Mouse (Mus musculus) NIH3T3 (cell line): ENCODE measurements around the gene Mup4.
"Not testable (repeated sequence)": the region's sequence is repeated elsewhere in the genome, so short reads cannot be mapped to it uniquely, and the experiment has no call there.

Source experiments
- DNase-seq: peaks from one replicate; pipeline ENCODE4 v3.0.0-alpha.2; 2012; ENCODE audit warnings: low read depth

The Mup4 gene

DNA sequence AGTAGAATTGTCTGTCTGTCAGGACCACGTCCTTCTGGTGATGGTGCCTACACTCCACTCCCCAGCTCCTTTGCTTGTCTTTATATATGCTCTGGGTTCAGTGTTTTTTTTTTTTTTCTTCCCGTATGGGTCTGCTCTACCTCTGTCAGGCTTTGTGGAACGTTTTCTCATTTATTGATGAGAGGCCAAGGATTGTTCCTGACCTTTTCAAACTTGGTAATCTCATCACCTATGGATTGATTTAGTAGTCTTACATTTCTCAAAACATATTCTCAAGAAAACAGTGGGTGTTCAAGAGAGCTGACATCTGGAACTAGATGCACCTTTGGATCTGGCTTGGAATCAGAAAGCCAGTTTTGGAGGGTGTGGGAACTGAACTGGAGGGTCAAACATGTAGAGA is at the start of gene Mup4:
Gene Mup4, minus strand, starts transcription at position 101 of the 400 bp plus-strand sequence.
- DNase-seq: no peak

DNA sequence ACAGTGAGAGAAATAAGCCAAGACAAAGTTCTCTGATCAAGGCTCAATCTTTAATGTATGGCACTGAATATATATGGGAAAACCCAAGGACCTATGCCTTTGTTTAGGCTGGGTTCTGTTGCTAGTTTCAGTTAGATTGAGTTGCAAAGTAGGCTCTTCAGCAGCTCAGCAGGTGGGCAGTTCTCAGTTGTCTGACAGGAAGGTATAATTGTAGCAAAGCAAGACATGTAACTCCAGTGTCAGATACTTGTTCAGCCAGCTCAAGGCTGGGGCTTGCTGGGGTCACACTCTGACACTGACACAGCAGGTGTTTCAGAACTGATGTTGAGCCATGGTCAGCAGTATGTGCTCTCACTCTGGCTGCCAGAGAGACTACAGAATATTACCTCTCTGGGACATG is 37.4 kb upstream of the Mup4 start:
- not testable (repeated sequence) for DNase-seq

DNA sequence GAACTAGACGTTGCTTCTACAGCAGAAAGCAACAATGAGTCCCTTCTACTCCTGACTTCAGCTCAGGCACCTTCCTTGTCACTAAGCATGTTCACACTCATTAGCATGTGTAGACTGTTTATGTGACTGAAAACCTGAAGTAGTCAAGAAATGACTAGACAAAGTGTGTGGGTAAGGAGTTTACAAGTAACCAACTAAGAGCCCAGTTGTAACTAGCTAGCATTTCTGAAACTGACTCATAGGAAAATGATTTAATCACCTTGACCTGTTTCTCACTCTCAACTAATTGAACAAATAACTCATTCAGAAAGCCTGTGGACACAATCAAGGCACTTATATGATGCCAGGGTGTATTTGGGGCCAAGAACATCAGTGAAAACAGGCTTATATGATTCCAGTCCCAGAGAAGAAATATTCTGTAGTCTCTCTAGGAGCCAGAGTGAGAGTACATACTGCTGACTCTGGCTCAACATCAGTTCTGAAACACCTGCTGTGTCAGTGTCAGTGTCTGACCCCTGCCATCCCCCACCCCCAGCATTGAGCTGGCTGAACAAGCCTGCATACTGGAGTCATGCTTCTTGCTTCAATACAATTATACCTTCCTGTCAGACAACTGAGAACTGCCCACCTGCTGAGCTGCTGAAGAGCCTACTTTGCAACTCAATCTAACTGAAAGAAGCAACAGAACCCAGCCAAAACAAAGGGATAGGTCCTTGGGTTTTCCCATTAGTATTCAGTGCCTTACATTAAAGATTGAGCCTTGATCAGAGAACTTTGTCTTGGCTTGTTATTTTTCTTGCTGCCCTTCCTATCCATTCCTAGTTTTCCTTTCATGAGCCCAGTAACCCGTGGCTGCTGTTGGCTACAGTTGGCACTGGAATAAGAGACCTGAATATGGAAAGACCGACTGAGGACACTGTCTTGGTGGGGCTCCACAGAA is 3.2 kb upstream of the Mup4 start, which contains the start of gene Mup6:
Gene Mup6, plus strand, starts transcription at position 890 of the 940 bp plus-strand sequence.
- DNase-seq: no peak

DNA sequence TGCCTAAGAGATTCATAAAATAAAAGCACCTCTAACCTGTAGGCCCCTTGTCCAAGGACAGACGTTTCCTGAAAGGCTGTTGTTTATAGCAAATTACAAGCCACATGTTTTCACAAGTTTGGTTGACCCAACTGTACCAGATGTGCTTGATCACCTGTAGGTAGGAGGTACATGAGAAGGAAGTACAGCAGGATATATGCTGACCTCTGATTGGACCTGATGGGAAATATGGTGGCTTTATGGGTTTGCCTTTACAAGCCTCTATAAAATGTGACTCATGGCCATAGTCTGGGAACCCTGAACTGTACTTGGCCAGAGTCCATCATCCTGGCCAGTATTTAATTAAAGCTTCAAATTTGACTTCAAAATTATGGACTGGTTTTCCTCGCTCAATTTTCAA is 23.0 kb downstream of the Mup4 start:
- no peak for DNase-seq

DNA sequence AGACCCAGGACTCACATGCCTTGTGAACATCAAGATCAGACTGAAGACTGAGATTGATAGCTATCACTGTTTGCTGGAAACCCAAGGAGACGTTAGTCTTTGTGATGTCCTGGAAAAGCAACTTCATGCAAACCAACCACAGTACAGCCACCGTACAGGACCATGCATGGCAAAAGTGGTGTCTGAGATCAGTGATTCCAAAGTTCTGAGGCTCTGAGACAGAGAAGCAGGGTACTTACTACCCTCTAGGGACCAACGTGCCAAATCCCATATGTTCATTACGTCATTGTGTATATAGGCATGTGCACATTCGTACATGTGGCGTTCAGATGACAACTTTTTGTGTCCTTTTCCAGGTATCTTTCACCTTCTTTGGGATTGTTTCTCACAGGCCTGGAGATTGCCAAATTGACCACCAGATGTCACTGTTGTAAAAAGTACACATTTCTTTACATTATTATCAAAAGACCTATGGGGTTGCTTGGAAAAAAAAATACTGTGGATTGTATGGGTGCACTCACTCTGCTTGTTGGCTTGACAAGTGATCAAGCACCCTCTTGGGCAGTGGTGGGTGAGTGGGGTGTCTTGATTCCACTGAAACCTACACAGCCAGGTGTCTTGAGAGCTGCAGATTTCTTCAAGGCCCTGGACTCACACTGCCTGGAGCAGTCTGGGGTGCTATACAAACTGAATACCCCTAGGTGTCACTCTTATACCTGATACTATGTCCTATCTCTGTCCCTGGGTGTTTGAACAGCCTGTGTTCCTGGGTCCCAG is 27.8 kb downstream of the Mup4 start:
- DNase-seq: peak; percentile 66

DNA sequence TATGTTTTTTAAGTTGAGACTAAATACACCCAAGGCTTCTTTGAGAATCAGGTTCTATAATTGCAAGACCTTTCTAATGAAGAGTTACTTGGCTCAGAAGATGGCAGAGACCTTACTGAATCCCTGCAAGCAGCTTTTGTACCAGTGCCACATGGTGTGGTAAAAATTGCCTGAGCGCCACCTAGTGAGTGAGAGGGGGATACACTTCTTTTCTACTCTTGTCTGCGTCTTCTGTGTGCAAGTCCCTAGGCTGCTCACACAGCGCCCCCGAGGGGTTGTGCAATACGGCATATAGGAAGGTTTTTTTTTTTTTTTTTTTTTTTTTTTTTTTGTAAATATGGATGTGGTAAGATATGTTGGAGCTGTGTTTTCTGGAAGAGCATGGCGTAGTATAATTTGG is 32.2 kb downstream of the Mup4 start:
- peak; percentile 94 for DNase-seq

DNA sequence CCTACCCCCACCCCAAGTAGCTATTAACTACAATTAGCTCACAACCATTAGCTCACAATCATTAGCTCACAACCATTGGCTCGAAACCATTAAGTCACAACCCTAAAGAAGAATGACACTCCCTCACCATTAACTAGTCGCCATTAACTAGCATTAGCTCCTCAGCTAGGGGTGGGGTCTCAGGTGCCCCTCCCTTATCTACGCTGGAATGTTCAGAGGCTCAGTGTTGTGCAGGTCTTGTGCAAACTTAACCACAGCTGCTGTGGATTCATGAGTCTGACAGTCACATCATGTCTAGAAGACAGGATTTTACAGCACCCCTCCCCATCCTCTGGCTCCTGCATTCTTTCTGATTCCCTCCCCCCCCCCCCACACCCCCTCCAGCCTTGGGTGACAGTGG is 32.8 kb downstream of the Mup4 start:
- no peak for DNase-seq

DNA sequence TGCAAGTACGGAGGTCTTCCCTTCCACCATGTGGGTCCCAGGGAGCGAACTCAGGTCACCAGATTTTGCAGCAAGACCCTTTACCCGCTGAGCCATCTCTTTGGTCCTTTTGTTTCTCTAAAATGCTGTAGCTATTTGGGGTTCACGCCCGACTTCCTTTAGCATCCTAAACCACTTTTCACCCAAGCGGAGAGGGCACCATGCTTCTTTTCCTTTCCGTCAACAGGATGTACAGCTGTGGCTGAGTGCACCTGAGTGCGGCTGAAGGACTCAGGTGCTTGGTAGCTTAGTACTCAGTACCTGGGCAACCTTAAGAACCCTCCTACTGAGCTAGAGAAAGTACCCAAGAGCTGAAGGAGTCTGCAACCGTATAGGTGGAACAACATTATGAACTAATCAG is 35.4 kb downstream of the Mup4 start:
- no peak for DNase-seq

DNA sequence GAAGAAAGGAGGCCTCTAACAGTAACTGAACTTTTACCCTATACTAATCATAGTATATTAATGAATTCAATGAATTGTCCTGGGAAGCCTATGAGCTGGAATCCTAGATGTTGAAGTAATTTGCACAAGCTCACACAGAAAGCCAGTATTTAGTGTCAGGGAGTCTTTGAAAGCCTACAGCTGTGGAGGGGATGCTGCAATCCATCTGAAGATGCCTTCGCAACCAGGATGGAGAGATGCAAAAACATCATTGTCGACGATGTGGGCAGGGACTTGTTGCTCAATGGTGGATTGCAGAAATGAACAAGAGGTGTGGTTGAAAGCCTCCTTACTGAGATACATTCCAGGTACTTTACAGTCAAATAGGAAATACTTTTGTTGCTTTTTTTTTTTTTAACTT is 42.5 kb downstream of the Mup4 start:
- DNase-seq: no peak

DNA sequence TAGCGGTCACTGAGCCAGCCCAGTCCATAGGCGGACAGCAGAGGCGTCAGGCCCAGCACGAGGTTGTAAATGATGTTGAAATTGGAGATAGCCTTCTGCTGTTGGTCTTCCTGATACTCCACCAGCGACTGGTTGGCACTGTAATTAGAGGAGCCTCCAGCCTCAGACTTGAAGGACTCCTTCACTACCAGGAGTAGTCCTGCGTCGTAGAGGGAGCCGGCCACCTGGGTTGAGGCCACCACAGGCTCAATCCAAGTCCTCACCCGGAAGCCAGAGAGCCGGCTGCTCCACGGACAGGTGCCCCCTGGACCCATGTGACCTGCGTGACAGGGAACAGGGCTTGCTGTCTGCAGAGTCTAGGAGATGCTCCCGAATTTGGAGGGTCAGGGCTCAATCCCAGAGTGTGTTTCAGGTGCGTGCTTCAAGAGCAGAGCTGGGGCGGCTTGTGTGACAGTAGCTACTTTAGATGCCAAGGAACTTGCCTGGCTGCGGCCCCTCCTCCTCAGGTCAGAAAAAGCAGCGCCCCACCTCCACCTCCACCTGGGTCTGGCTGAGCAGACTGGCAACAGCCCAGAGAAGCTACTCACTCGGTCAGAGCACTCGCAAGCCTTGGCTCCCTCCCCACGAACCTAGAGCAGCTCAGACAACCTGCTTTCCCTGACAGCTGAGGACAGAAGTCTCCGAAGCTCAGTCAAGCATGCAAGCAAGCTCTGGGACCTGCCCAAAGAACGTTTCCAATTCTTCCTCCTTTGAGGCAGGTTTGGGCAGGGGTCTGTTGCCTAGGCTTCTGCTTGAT is 45.7 kb downstream of the Mup4 start, which contains the start of gene Slc46a2:
Gene Slc46a2, minus strand, starts transcription at position 449 of the 796 bp plus-strand sequence.
- DNase-seq: no peak

DNA sequence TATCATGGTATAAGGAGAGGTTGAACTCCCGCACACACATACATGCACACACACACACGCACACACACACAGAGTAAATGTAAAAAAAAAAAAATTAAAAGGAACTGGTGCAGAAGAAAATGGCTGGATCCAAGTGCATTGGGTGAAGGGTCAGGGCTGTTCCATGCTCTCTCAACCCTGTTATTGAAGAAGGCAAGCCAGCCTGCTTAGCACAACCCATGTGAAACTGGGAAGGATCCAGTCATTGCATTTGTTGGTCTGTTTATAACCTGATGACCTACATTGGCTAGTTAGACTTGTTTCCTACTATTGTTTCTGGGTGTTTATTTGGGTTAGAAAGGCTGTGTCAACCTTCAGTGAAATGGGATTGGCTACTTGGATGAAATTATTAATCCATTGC is 51.7 kb downstream of the Mup4 start:
- no peak for DNase-seq

DNA sequence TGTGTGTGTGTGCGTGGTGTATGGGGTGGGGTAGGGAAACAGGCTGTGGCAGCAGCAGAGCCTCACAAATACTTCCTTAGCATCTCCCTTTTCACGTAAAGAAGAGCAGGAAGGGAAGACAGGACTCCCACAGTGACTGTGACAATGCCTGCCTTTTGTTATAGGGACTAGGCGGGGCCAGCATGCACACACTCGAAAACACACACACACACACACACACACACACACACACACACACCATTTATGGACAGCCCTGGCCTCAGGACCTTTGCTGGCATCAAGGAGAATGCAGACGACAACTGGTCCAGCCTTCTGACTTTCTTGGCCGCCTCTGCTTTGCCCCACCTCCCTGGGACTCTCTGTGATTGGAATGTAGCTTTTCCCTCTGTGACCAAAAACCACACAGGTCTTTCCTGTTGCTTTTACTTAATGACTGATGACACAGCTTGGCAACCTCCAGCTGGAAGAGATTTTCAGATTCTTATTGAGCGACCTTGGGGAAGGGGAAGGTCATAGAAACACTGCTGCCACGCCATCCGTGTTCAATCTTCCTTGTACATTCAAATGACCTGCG is 52.8 kb downstream of the Mup4 start:
- DNase-seq: peak; percentile 74

DNA sequence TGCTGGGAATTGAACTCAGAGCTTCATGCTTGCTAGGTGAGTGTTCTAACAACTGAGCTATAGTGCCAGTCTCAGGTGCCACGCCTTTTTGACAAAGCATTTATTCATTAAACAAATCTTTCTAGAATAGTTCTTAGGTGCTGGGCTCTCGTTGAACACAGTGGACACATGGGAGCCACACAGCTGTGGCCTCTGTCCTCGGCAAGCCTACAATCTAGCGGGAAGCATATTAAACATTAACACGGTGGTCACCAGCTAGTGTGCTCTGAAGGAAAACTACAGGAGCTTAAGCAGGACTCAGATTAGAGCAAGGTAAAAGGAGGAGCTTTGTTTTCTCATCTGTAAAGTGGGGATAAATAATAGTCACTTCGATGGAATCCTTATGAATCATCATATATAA is 53.4 kb downstream of the Mup4 start:
- no peak for DNase-seq
